Mouse (Mus musculus): ENCODE results near the gene Rnase12.

DNA sequence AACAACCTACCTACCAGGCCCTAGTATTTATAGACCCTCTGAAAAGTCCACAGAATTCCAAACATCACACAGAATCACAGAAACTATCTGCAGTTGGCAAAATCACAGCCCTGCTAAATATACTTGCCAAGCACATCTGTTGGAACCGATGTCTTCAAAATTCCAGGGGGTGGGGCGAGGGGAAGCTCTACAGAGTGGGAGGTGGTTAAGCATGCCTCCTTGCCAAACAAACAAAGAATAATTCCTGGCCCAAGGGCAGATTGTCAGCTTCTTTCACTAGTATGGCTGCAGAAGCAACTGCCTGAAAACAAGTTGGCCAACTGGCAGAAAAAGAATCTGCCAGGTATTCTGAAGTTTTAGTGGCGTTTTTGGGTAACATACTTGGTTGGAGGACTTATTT lies 40.2 kb downstream of the Rnase12 start:
- TF ChIP-seq CTCF (IDR thresholded peaks at IDR 0.05; ENCODE audit: low read depth) (no peak), EP300 (IDR thresholded peaks at IDR 0.05; ENCODE audit: low read depth) (no peak)
